Mouse (Mus musculus) kidney, adult 2 months (tissue): ENCODE measurements at regions not wholly inside any gene's neighbourhood (a gene's known extent, or its start where the extent isn't known, plus 50 kb on each side); places are given as distances from the start of the nearest gene placed in this dataset.

Experiments
- DNase-seq: peaks from one replicate; pipeline ENCODE4 v3.0.0; 2021
- H3K27ac ChIP-seq: fragments of 200-500 bp; 2 replicates; pipeline ENCODE4 v1.5.1; 2012; ENCODE audit warnings: low read depth, low read length, control low read depth, inconsistent platforms; ENCODE audit not compliant: insufficient read depth
- H3K27me3 ChIP-seq: fragments of 200-500 bp; replicated peaks from 2 replicates; pipeline ENCODE4 v1.6.1; 2012; ENCODE audit warnings: mild to moderate bottlenecking, moderate library complexity, low read length, inconsistent platforms; ENCODE audit not compliant: control insufficient read depth, insufficient read depth
- H3K36me3 ChIP-seq: fragments of 200-500 bp; 2 replicates; pipeline ENCODE4 v1.6.1; 2012; ENCODE audit warnings: mild to moderate bottlenecking, moderate library complexity, low read length, inconsistent platforms; ENCODE audit not compliant: control insufficient read depth, insufficient read depth
- H3K4me1 ChIP-seq: fragments of 200-500 bp; 2 replicates; pipeline ENCODE4 v1.6.1; 2011; ENCODE audit warnings: low read length; ENCODE audit not compliant: control insufficient read depth, insufficient read depth
- H3K4me3 ChIP-seq: fragments of 200-500 bp; 2 replicates; pipeline ENCODE4 v1.5.1; 2011; ENCODE audit warnings: mild to moderate bottlenecking, low read depth, low read length, control low read depth; ENCODE audit not compliant: insufficient read depth
- CTCF ChIP-seq: fragments of 200-500 bp; conservative IDR thresholded peaks from 2 replicates; pipeline ENCODE4 v1.5.1; 2011; ENCODE audit warnings: low read depth, mild to moderate bottlenecking, control low read depth, low read length, moderate library complexity, mixed read lengths; ENCODE audit not compliant: insufficient read depth, insufficient read length
- POLR2A ChIP-seq: fragments of 200-500 bp; IDR thresholded peaks from one replicate; pipeline ENCODE4 v1.6.1; 2011; ENCODE audit warnings: low read depth, low read length, control low read depth
- WGBS: fragments of 180-500 bp; shearing (Covaris S2); methylation state at CpG from one replicate; pipeline ENCODE4 v1.1.7; 2018; 5-methylcytosine and 5-hydroxymethylcytosine counted together

GRCm38 (mm10) chr13:6142771-6143170, 281.5 kb downstream of the Klf6 start:
- 46% methylated on average over 2 of the region's 2 CpGs for WGBS
- no peak for TF ChIP-seq POLR2A
- TF ChIP-seq CTCF: no peak
- H3K27ac ChIP-seq: no peak overlapping the region
- no peaks in the 10 kb centered on the region for H3K27me3 ChIP-seq
- H3K4me1 ChIP-seq: no peaks in the 10 kb centered on the region
- no peak for DNase-seq
- H3K4me3 ChIP-seq: no peak overlapping the region
- H3K36me3 ChIP-seq: no peaks in the 10 kb centered on the region

DNA sequence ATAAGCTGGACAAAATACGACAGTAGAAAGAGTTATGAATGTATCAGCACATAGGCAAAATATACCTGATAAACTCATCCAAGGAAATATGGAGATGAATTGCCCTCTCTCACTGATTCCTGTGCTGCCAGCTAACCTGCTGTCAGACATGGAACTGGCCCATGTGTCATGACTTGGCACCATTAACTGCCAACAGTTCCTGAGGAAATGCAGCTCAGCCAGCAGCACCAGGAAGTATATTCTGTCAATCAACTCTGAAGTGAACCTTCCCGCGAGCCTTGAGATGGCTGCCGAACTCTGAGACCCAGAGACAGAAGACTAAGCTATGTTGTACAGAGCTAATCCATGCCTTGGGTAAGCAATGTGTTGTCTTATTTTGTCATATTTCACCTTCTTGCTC, 292.4 kb downstream of the Klf6 start:
- TF ChIP-seq POLR2A (no peak), CTCF (no peak)
- Histone ChIP-seq H3K27me3 (no peaks in the 10 kb centered on the region), H3K4me3 (no peak overlapping the region), H3K4me1 (no peaks in the 10 kb centered on the region), H3K36me3 (no peaks in the 10 kb centered on the region), H3K27ac (no peak overlapping the region)
- DNase-seq: no peak
- 70% methylated on average over 4 of the region's 4 CpGs for WGBS

GRCm38 (mm10) chr13:6156191-6156590, 294.9 kb downstream of the Klf6 start:
- H3K27ac ChIP-seq: no peak overlapping the region
- no peaks in the 10 kb centered on the region for H3K4me1 ChIP-seq
- H3K4me3 ChIP-seq: no peak overlapping the region
- no peaks in the 10 kb centered on the region for H3K27me3 ChIP-seq
- TF ChIP-seq CTCF (no peak), POLR2A (no peak)
- no peaks in the 10 kb centered on the region for H3K36me3 ChIP-seq
- no peak for DNase-seq
- WGBS: 59% methylated on average over 4 of the region's 4 CpGs

DNA sequence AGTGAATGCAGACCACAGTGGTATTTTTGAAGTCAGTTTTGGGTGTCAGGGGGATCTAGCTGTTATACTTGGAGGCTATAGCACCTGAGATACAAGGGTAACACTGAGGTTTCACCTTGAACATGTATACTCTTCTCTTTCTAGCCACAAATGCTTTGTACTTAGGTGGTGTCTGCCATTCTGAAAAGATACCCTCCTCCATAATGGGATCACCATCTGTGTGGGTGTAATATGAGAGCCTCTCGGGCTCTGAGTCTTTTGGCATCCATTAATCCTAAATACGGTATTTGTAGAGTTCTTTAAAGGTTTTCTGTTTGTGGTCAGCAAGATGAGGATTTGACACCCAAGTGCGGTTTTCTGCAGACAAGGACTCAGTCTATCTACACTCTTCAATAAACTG, 295.7 kb downstream of the Klf6 start:
- Histone ChIP-seq H3K4me1 (no peaks in the 10 kb centered on the region), H3K4me3 (no peak overlapping the region), H3K27me3 (no peaks in the 10 kb centered on the region), H3K27ac (no peak overlapping the region), H3K36me3 (no peaks in the 10 kb centered on the region)
- 37% methylated on average over 3 of the region's 3 CpGs for WGBS
- no peak for DNase-seq
- TF ChIP-seq POLR2A: no peak

- Histone ChIP-seq H3K4me1 (no peaks in the 10 kb centered on the region), H3K27ac (no peak overlapping the region), H3K4me3 (no peak overlapping the region), H3K27me3 (no peaks in the 10 kb centered on the region), H3K36me3 (no peaks in the 10 kb centered on the region)
- 75% methylated on average over 4 of the region's 4 CpGs for WGBS
- no peak for DNase-seq
- TF ChIP-seq CTCF: no peak
- TF ChIP-seq POLR2A: no peak
Measured at GRCm38 (mm10) chr13:6157946-6158345, 296.7 kb downstream of the Klf6 start.

GRCm38 (mm10) chr13:6159412-6159811, 298.1 kb downstream of the Klf6 start:
- Histone ChIP-seq H3K27ac (no peak overlapping the region), H3K27me3 (no peaks in the 10 kb centered on the region), H3K36me3 (no peaks in the 10 kb centered on the region), H3K4me3 (no peak overlapping the region), H3K4me1 (no peaks in the 10 kb centered on the region)
- WGBS: 44% methylated on average over 2 of the region's 2 CpGs
- no peak for DNase-seq
- TF ChIP-seq POLR2A (no peak), CTCF (no peak)

DNA sequence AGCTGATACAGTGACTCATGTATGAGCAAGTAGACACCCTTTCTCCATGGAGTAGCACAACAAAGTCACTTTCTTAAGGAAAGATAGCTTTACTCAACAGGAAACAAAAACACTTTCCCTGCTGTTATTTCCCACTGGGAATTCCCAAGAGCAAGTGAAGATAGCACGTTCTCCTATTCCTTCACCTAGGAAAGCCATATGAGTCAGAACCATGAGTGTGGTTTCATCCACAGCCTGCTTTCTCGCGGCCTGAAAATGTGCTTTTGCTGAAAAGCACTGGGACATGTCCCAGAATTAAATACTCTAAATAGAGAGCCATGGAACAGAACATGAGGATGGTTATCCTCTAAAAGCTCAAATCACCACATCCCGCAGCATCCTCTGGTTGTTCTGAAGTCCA, 304.6 kb downstream of the Klf6 start:
- no peak for DNase-seq
- H3K4me3 ChIP-seq: no peak overlapping the region
- no peaks in the 10 kb centered on the region for H3K4me1 ChIP-seq
- H3K27me3 ChIP-seq: no peaks in the 10 kb centered on the region
- H3K36me3 ChIP-seq: no peaks in the 10 kb centered on the region
- no peak for TF ChIP-seq CTCF
- no peak for TF ChIP-seq POLR2A
- WGBS: 92% methylated on average over 4 of the region's 4 CpGs
- H3K27ac ChIP-seq: no peak overlapping the region

- TF ChIP-seq CTCF (no peak), POLR2A (no peak)
- WGBS: 92% methylated on average over 1 of the region's 1 CpGs
- Histone ChIP-seq H3K4me1 (no peaks in the 10 kb centered on the region), H3K36me3 (no peaks in the 10 kb centered on the region), H3K27ac (no peak overlapping the region), H3K4me3 (no peak overlapping the region), H3K27me3 (no peaks in the 10 kb centered on the region)
- DNase-seq: no peak
Measured at GRCm38 (mm10) chr13:6167055-6167761, 305.9 kb downstream of the Klf6 start.
